Mouse (Mus musculus): ENCODE results near the gene Sez6l.

GRCm38 (mm10) chr5:112591706-112592105 is 14.7 kb upstream of the Sez6l start:
- TF ChIP-seq POLR2A (IDR thresholded peaks at IDR 0.05; ENCODE audit: low read depth, low read length) (no peak), CTCF (conservative IDR thresholded peaks at IDR 0.05 in 1 of 2, IDR thresholded peaks at IDR 0.05 in 1 of 2; ENCODE audit: low read depth in 2 of 2, low read length in 2 of 2) (no peak), GABPA (IDR thresholded peaks at IDR 0.05; ENCODE audit: insufficient replicate concordance, low read depth, low read length) (no peak), E2F4 (IDR thresholded peaks at IDR 0.05; ENCODE audit: insufficient replicate concordance, low read depth, low read length) (no peak), TCF12 (IDR thresholded peaks at IDR 0.05; ENCODE audit: low read depth, low read length) (no peak), CHD1 (IDR thresholded peaks at IDR 0.05; ENCODE audit: low read depth, low read length) (no peak), SIN3A (IDR thresholded peaks at IDR 0.05; ENCODE audit: low read length) (no peak), HCFC1 (IDR thresholded peaks at IDR 0.05; ENCODE audit: low read depth, low read length) (no peak), MXI1 (IDR thresholded peaks at IDR 0.05; ENCODE audit: low read depth, low read length) (no peak), EP300 (IDR thresholded peaks at IDR 0.05; ENCODE audit: low read length) (no peak), USF2 (conservative IDR thresholded peaks at IDR 0.05; ENCODE audit: low read depth, low read length) (no peak), RCOR1 (conservative IDR thresholded peaks at IDR 0.05; ENCODE audit: low read depth, low read length) (no peak)
